Mouse (Mus musculus) heart, postnatal 0 days (tissue): ENCODE results near the gene Nav2. TPM values are rescaled to one million over a fixed set of nuclear protein-coding genes. Genes with fewer than 3 reads are reported as not detected.

ENCODE experiments used
- ATAC-seq: fragments of 200-750 bp; cut with Nextera tagmentation; 2 replicates; pipeline ENCODE4 v1.8.0; 2017; ENCODE audit warnings: low read depth, moderate number of reproducible peaks, moderate library complexity; ENCODE audit not compliant: insufficient read depth
- DNase-seq: peaks from one replicate; pipeline ENCODE4 v3.0.0-alpha.2; 2016; ENCODE audit warnings: low spot score
- H3K27ac ChIP-seq: fragments of 300-500 bp; sonication (generic); 2 replicates; pipeline ENCODE4 v1.5.1; 2014; ENCODE audit warnings: low read depth, mild to moderate bottlenecking
- H3K27me3 ChIP-seq: fragments of 300-500 bp; sonication (generic); 2 replicates; pipeline ENCODE4 v1.6.1; 2014; ENCODE audit warnings: low read length, mixed read lengths; ENCODE audit not compliant: control insufficient read depth, insufficient read depth
- H3K36me3 ChIP-seq: fragments of 300-500 bp; sonication (generic); replicated peaks from 2 replicates; pipeline ENCODE4 v1.6.1; 2014; ENCODE audit warnings: low read length, mixed read lengths; ENCODE audit not compliant: control insufficient read depth, insufficient read depth
- H3K4me1 ChIP-seq: fragments of 300-500 bp; sonication (generic); 2 replicates; pipeline ENCODE4 v1.6.1; 2014; ENCODE audit warnings: antibody characterized with exemption; ENCODE audit not compliant: control insufficient read depth, insufficient read depth
- H3K4me2 ChIP-seq: fragments of 300-500 bp; sonication (generic); 2 replicates; pipeline ENCODE4 v1.6.1; 2014; ENCODE audit warnings: low read depth, mild to moderate bottlenecking, low read length, moderate library complexity
- H3K4me3 ChIP-seq: fragments of 300-500 bp; sonication (generic); 2 replicates; pipeline ENCODE4 v1.5.1; 2014; ENCODE audit warnings: low read depth, low read length
- H3K9ac ChIP-seq: fragments of 300-500 bp; sonication (generic); replicated peaks from 2 replicates; pipeline ENCODE4 v1.6.1; 2014; ENCODE audit warnings: low read depth, low read length, mixed read lengths
- H3K9me3 ChIP-seq: fragments of 300-500 bp; sonication (generic); replicated peaks from 2 replicates; pipeline ENCODE4 v1.6.1; 2016; ENCODE audit warnings: low read length; ENCODE audit not compliant: control insufficient read depth
- CTCF ChIP-seq: IDR thresholded peaks from 2 replicates; pipeline ENCODE4 v1.5.1; 2016; ENCODE audit warnings: antibody characterized with exemption, control low read depth, low read depth
- EP300 ChIP-seq: IDR thresholded peaks from 2 replicates; pipeline ENCODE4 v1.6.1; 2016; ENCODE audit warnings: antibody characterized with exemption, low read depth
- WGBS: fragments of 180-500 bp; shearing (Covaris S2); extraction: QIAGEN DNeasy Blood & Tissue Kit; methylation state at CpG from one replicate; pipeline ENCODE4 v1.1.7; 2014; 5-methylcytosine and 5-hydroxymethylcytosine counted together
- polyA plus RNA-seq: library from polyadenylated mRNA; unstranded; fragments of >200 nt; fragmentation: Nextera tagmentation; extraction: Ambion mirVana; gene quantifications from 2 replicates; pipeline ENCODE4 v1.2.1, GENCODE M21; 2015
- total RNA-seq: library from RNA; depleted of rRNA; stranded (reverse); fragments of >200 nt; gene quantifications from 2 replicates; pipeline ENCODE4 v1.2.3, GENCODE M21; 2014; ENCODE audit warnings: low replicate concordance

Gene Nav2
- total and polyA plus RNA-seq, 2 experiments from 2014 or later: 22.8 to 77.9 TPM

DNA sequence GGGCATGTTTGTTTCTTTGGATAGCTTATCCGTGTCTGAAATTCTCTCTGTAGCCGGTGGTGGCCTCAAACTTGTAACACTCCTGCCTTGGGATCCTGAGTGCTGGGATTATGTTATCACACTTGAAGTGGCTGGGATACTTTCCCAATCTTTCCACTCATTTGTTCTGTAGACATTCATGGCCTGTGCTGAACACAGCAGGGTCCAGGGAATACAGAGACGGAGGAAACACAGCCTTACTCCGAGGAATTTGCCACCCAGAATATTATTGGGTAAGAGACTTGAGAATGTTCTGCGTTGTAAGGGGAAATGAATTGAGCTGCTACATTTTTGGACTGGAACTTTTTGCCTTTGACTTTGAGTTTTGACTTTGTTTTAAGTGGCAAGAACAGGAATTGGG, 118.0 kb downstream of the Nav2 start:
- H3K4me3 ChIP-seq: no peak overlapping the region
- 37% methylated on average over 5 of the region's 5 CpGs for WGBS
- no peaks in the 10 kb centered on the region for H3K9me3 ChIP-seq
- no peak overlapping the region for H3K4me2 ChIP-seq
- DNase-seq (no peak), ATAC-seq (no peak)
- H3K36me3 ChIP-seq: no peaks in the 10 kb centered on the region
- H3K27ac ChIP-seq: no peak overlapping the region
- no peak overlapping the region for H3K9ac ChIP-seq
- 0 out of 2 replicates have a peak, but pooled peaks cover 4% of the 10 kb centered on the region for H3K4me1 ChIP-seq
- TF ChIP-seq CTCF (no peak), EP300 (no peak)
- H3K27me3 ChIP-seq: no peaks in the 10 kb centered on the region

DNA sequence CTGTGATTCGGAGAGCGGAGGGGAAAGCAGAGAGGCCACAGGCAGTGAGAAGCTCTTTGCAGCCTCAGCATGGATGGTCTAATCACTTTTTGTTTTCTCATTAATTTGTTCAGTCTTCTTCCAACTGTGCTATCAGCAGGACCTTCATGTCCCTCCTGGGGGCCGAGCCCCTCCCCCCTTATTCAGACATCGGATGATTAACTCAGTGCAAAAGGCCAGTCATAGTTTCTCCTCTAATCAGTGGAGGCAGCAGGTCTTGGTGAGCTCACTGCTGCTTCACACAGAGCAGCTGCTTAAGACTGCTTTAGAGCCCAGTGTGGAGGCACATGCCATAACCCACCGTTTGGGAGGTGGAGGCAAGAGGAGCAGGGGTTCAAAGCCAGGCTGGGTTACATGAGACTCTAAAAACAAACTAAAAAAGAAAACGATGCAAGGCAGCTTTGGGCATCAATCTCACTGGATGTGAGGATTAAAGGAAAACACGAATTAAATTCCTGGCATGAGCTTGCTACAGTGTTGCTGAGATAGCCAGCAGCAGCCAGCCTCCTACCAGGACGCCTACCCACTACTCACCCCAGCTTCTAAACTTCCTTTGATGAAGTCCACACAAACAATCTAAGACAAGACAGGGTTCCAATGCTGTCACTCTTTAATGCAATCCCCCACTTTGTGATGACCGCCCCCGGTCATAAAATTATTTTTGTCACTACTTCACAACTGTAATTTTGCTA, 120.9 kb downstream of the Nav2 start:
- DNase-seq (no peak), ATAC-seq (no peak)
- Histone ChIP-seq H3K9ac (no peak overlapping the region), H3K27me3 (no peaks in the 10 kb centered on the region), H3K9me3 (no peaks in the 10 kb centered on the region), H3K27ac (no peak overlapping the region), H3K4me2 (no peak overlapping the region), H3K4me3 (no peak overlapping the region), H3K36me3 (no peaks in the 10 kb centered on the region), H3K4me1 (peaks cover 17% of the 10 kb centered on the region)
- no peak for TF ChIP-seq CTCF
- no peak for TF ChIP-seq EP300
- 44% methylated on average over 10 of the region's 10 CpGs for WGBS

DNA sequence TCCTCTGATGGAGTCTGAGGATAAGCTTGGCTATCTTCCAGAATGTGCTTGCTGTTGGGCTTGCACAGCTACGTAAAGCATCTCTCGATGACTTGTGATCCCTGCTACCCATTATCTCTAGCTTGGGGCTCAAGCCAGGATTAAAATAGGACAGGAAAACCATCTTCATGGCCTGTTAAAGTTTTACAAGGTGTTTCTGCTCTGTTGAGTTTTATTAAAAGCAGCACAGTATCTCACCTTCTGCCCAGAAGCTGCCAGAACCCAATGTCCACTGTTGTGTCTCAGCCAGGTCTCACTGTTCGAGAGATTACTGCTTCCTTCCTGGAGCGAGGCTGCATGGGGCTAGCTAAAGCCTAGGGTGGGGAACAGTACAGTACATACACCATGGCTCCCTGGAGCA, 123.7 kb downstream of the Nav2 start:
- H3K9me3 ChIP-seq: no peaks in the 10 kb centered on the region
- TF ChIP-seq EP300 (no peak), CTCF (no peak)
- H3K4me2 ChIP-seq: no peak overlapping the region
- H3K27ac ChIP-seq: no peak overlapping the region
- H3K27me3 ChIP-seq: no peaks in the 10 kb centered on the region
- no peak overlapping the region for H3K4me3 ChIP-seq
- 15% methylated on average over 4 of the region's 4 CpGs for WGBS
- no peaks in the 10 kb centered on the region for H3K36me3 ChIP-seq
- H3K4me1 ChIP-seq: peaks cover 13% of the 10 kb centered on the region
- DNase-seq (peak; percentile 18), ATAC-seq (no peak; the same call in 1 of the 2 replicates)
- no peak overlapping the region for H3K9ac ChIP-seq

GRCm38 (mm10) chr7:49034253-49034652, 125.7 kb downstream of the Nav2 start:
- ATAC-seq (no peak), DNase-seq (no peak)
- no peaks in the 10 kb centered on the region for H3K27me3 ChIP-seq
- no peak overlapping the region for H3K4me3 ChIP-seq
- no peak overlapping the region for H3K27ac ChIP-seq
- 76% methylated on average over 2 of the region's 2 CpGs for whole genome bisulfite sequencing
- no peak overlapping the region for H3K4me2 ChIP-seq
- H3K4me1 ChIP-seq: peaks cover 13% of the 10 kb centered on the region
- H3K36me3 ChIP-seq: no peaks in the 10 kb centered on the region
- no peak for TF ChIP-seq EP300
- TF ChIP-seq CTCF: no peak
- no peak overlapping the region for H3K9ac ChIP-seq
- H3K9me3 ChIP-seq: no peaks in the 10 kb centered on the region

- H3K27me3 ChIP-seq: no peaks in the 10 kb centered on the region
- H3K4me3 ChIP-seq: no peak overlapping the region
- DNase-seq: no peak
- TF ChIP-seq EP300 (no peak), CTCF (no peak)
- no peak overlapping the region for H3K4me2 ChIP-seq
- H3K9ac ChIP-seq: no peak overlapping the region
- H3K4me1 ChIP-seq: peaks cover 8% of the 10 kb centered on the region; the same call in 1 of the 2 replicates
- no peaks in the 10 kb centered on the region for H3K36me3 ChIP-seq
- WGBS: 78% methylated on average over 8 of the region's 8 CpGs
- H3K9me3 ChIP-seq: no peaks in the 10 kb centered on the region
- ATAC-seq: no peak
- H3K27ac ChIP-seq: no peak overlapping the region
Measured at GRCm38 (mm10) chr7:49040163-49040562, 131.6 kb downstream of the Nav2 start.
